Mouse (Mus musculus) embryonic fibroblast, embryonic 13.5 days (primary cell): ENCODE data around the gene Nln.

ENCODE experiments used
- CTCF ChIP-seq: IDR thresholded peaks from 2 replicates; pipeline ENCODE4 v1.5.1; 2011; ENCODE audit warnings: mild to moderate bottlenecking, control low read depth, low read length, moderate library complexity, borderline replicate concordance; ENCODE audit not compliant: insufficient read depth
- POLR2A ChIP-seq: IDR thresholded peaks from 2 replicates; pipeline ENCODE4 v1.6.1; 2011; ENCODE audit warnings: low read depth, mild to moderate bottlenecking, control low read depth, low read length, moderate library complexity

GRCm38 (mm10) chr13:104029511-104029910 lies 79.9 kb downstream of the Nln start:
- TF ChIP-seq POLR2A (no peak), CTCF (no peak)
